Mouse (Mus musculus) brain, embryonic 18.5 days (tissue): ENCODE measurements at regions not wholly inside any gene's neighbourhood (a gene's known extent, or its start where the extent isn't known, plus 50 kb on each side); places are given as distances from the start of the nearest gene placed in this dataset.

Experiments used
- DNase-seq: peaks from one replicate; pipeline ENCODE4 v3.0.0-alpha.2; 2012; ENCODE audit warnings: low read depth, low spot score

- DNase-seq, result no peak
Measured at GRCm38 (mm10) chr4:87566616-87567015, 336.3 kb upstream of the Slc24a2 start.

GRCm38 (mm10) chr4:87554912-87555311, 324.6 kb upstream of the Slc24a2 start:
- DNase-seq, result no peak
